Mouse (Mus musculus): ENCODE measurements around the gene Tmem132b.

DNA sequence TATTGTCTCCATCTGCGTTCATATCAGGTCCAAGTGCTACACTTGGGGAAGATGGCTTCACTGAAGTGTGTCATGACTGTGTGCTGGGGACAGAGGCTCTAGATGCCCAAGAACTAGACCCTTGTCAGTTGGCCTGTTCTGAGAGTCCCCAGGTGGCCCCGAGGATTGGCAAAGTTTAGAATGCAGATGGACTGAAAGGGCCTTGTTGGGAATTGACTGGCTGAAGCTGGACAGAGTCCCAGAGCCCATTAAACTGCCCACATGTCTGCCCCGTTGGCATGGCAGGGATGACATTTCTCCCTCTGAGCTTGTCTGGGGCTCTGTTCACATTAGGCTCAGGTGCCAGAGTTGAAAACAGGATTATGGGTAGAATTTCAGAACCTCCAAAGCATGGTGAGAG, 167.8 kb downstream of the Tmem132b start:
- TF ChIP-seq POLR2A (IDR thresholded peaks at IDR 0.05; ENCODE audit: low read depth, low read length), result no peak
- no peak for TF ChIP-seq CTCF (conservative IDR thresholded peaks at IDR 0.05; ENCODE audit: insufficient read depth, insufficient read length, low read depth, low read length)
